Mouse (Mus musculus) left cerebral cortex, adult 9 months (tissue): ENCODE results near the gene Slc44a5.
"Not testable (repeated sequence)": the region's sequence is repeated elsewhere in the genome, so short reads cannot be mapped to it uniquely, and the experiment has no call there.

ENCODE experiments used
- DNase-seq, 2 experiments: peaks; one replicate each; pipeline ENCODE4 v3.0.0; 2022; ENCODE audit warnings: low spot score in 2 of 2

Gene Slc44a5

GRCm38 (mm10) chr3:154093745-154094322 lies 120.6 kb downstream of the Slc44a5 start:
- no peak for DNase-seq

DNA sequence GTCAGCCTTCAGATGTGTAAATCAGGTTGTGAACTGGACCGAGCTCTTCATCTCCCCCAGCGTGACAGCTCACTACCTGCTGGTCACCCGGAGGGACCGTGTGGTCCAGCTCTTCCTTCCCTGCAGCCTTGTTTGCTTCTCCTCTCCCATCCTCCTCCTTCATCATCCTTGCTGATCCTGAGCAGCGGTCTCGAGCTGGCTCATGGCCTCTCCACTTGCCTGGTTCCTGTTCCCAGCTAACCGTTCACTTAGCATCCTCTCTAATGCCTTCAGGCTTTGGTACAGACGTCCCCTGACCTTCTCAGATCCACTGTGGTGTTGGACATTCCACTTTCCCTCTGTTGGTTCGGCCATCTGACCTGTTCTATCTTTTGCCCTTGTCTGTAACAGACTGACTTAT lies 128.4 kb downstream of the Slc44a5 start:
- DNase-seq: no peak

- DNase-seq: no peak
Measured at GRCm38 (mm10) chr3:154110528-154110927, 137.3 kb downstream of the Slc44a5 start.

- no peak for DNase-seq
Measured at GRCm38 (mm10) chr3:154111221-154111620, 138.0 kb downstream of the Slc44a5 start.

- DNase-seq: no peak
Measured at GRCm38 (mm10) chr3:154114991-154115390, 141.8 kb downstream of the Slc44a5 start.

- no peak for DNase-seq
Measured at GRCm38 (mm10) chr3:154115478-154115877, 142.2 kb downstream of the Slc44a5 start.

GRCm38 (mm10) chr3:154116000-154116399 lies 142.8 kb downstream of the Slc44a5 start:
- no peak for DNase-seq

GRCm38 (mm10) chr3:154118992-154119603 lies 145.9 kb downstream of the Slc44a5 start:
- no peak for DNase-seq

- DNase-seq: no peak
Measured at GRCm38 (mm10) chr3:154122531-154122930, 149.3 kb downstream of the Slc44a5 start.

GRCm38 (mm10) chr3:154124890-154125575 lies 151.8 kb downstream of the Slc44a5 start:
- DNase-seq: no peak

DNA sequence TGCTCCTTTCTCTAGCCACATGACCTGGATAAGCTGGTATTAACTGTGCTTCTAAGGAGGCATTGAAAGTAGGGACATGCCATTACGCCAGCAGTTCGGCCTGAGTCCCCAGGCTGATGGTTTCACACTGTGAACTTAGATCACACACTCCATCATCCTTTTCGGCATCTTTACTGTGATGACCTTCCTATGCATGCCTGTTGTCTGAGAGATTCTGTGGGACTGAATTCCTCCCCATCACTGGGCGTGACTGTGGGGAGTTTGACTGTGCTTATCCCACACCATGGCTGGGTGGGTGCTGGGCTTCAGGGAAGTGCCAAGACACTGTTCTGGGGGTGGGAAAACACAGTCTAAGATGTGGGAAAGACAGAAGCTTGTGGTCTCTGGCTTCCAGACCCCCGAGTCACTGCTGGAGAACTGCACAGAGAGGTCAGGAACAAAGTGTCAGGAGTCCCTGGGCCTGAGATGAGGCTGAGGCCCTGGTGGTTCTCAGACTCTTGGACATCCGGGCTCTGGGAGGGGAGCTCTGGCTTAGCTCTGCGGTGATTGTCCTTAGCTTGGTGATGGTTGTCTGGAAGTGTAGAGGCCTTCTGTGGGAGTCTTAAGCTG lies 152.6 kb downstream of the Slc44a5 start:
- DNase-seq: no peak

DNA sequence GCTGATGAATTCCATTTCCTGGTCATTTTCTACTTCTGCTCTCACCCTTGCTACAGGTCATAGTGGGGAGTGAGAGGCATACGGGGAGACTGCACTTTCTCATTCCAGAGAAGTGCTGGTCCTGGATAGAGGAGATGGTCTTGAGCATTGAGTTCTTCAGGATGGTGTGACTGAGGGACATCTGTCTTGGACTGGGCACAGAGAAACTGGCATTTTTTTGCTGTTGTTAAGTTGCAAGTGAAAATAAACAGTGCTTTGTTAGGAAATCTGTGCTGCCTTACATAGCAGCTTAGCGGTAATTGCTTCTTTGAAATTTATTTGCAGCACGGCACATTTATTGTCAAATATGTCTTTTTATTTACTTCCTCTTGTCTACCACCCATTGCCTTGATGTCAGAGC lies 154.0 kb downstream of the Slc44a5 start:
- DNase-seq: no peak

- no peak for DNase-seq
Measured at GRCm38 (mm10) chr3:154129036-154129435, 155.8 kb downstream of the Slc44a5 start.

GRCm38 (mm10) chr3:154130431-154131114 lies 157.3 kb downstream of the Slc44a5 start:
- no peak for DNase-seq

DNA sequence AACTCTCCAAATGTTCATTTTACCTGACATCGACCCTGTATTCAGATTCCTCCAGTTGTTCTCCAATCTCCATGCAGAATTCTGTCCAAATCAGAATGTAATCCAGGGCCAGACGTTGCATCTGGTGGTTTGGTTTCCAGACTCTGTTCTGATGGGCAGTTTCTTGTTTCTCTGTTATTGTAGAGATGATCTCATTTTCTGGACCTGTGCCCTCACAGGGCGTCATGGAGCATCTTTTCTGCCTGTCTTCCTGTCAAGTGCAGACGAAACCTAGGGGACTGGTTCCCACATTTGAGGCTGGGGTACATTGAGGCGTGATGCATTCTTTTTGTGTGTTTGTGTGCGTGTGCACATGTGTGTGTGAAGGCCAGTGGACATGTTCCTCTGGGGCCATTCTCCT lies 160.8 kb downstream of the Slc44a5 start:
- no peak for DNase-seq

GRCm38 (mm10) chr3:154134701-154135100 lies 161.5 kb downstream of the Slc44a5 start:
- no peak for DNase-seq

GRCm38 (mm10) chr3:154136501-154136900 lies 163.3 kb downstream of the Slc44a5 start:
- DNase-seq: peak in 1 of 2 experiments; percentile 16

DNA sequence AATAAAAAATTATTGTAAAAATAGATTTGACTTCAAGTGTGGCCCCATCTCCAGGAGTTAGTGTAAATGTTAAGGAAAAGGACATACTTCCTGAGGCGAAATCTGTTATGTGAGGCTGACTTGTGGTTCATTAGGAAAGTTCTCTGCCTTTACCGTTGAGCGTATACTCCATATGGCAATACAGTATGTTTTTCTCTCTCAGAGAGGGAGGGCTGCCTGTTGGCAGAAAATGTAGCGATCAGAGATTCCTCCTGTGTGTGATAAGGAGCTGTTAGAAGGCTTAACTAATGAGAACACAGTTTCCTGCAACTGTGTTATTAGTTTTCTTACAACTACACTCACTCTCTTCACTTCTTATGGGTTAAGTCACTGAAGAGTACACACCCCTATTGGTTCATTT lies 168.1 kb downstream of the Slc44a5 start:
- no peak for DNase-seq

DNA sequence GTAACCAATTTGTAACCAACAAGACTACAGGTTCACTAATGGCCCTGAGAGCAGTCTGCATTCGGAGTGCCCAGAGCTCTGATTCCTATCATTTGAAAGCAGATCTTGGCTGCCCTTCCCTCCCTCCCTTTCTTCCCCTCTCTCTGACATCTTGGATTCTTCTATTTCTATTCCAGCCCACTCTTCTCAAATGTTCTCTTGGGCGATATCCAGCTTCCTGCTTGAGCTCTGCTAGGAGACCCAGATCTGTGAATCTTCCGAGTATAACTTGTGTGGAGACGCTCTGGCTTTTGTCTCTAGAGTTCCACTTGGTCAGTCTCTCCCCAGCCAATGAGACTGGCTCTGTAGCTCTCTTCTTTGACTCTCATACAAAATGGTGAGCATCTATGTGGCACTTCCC lies 169.4 kb downstream of the Slc44a5 start:
- DNase-seq: no peak

- DNase-seq: no peak
Measured at GRCm38 (mm10) chr3:154145750-154146149, 172.5 kb downstream of the Slc44a5 start.

- no peak for DNase-seq
Measured at GRCm38 (mm10) chr3:154149778-154150177, 176.5 kb downstream of the Slc44a5 start.

DNA sequence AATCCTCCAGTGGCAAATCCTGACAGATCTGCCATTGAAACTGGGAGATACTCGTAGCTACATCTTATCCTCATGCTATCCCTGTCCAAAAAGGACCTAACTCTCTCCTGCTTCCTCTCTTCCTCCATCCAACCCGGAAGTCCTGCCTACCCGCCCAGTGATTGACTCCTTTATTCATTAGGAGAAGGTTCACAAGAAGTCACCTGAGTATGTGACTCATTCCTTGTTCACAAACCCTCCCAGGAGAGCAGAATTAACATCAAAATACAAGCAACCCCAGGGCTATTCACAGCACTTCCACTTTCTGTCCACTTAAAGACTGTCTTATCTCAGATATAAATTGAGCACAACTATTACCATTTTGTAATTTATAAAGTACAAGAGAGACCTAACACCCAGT lies 180.3 kb downstream of the Slc44a5 start:
- DNase-seq: not testable (repeated sequence)
